Mouse (Mus musculus): Measurements from ENCODE around the gene Gm9918.

DNA sequence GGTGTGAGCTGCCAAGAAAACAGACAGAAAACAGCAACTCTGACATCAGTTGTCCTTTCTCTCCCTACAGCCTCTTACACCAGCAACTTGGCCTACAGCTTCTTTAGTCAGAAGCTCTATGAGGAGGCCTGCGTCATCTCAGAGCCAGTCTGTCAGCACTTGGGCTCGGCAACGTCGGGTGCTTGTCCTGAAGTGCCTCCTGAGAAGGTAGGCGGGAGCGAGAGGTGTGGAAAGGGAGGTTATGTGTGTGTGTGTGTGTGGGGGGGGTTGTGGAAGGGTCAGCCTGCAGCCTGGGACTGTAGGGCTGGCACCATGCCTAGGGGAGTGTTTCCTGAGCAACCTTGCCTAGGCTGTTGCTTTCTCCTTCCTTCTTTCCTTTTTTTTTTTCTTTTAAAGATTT lies 32.2 kb downstream of the Gm9918 start:
- TF ChIP-seq POLR2A (IDR thresholded peaks at IDR 0.05; ENCODE audit: control insufficient read depth, extremely low read depth, insufficient read depth, low read length, poor library complexity) = no peak
- no peak for TF ChIP-seq CTCF (IDR thresholded peaks at IDR 0.05; ENCODE audit: borderline replicate concordance, control insufficient read depth, extremely low read depth, insufficient read depth, low read length, poor library complexity)
